Mouse (Mus musculus): ENCODE results near the gene Spsb2.

Gene Spsb2

DNA sequence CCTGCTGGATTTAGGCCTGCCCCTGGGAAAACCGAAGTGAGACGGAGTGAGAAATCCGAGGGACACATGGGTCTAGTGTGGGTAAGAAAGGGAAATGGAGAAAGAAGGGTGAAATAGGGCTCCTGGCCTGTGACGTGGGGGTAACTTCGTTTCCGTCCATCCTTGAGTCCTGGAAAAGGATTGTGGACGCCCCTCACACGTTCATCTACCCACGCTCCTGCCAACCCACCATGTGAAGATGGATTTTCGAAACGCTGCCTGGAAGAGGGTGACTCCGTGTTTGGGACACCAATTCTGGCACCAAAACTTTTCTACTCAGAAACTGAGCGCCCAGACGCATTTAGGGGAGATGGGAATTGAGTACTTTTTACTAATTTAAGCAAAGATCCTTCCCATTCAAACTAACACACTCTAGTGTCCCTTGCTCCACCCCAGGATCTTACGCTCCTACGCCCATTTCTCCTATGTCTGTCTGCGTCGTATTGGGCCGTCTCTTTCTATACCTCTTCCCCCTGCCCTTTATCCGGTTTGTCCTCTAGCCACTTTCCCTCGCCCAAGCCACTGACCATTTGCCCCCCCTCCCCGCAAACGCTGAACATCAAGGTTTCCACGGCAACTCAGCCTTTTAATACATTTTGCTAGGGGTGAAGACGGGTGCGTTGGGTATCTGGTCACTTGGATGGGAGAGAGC, 49.5 kb downstream of the Spsb2 start:
- no peak for DNase-seq (ENCODE audit: low spot score in 2 of 2)

DNA sequence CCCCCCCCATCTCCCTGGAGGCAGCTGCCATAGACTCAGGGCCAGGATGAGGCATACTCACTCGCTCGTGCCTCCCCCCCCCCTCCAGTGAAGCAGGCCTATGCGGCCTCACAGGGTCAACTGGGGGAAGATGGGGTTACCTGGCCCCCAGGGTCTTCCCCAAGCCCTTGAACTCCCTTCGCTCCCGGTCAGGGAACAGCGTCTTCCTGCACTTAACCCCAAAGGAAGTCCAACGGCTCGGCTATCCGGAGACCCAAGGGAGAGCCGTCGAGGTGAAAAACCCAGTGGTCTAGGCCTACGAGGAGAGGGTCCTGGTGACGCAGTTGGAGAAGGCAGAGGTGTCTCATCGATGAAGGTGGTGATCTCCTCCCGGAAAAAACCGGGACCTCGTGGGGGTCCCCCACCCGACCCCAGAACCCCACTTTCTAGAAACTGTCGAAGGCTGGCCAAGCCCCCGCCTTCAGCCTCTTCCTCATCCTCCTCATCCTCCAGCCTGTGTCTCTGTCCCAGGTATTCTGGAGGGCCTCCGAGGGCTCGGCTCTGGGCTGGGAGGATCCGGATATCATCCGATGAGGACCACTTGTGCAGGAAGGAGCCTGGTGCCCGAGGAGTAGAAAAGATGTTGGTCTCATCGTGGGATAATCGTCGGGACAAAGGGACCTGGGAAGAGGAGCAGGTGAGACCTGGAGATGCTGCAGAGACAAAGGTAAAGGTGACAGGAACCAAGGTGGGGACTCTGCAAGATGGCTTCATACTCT, 50.3 kb downstream of the Spsb2 start:
- no peak for DNase-seq (ENCODE audit: low spot score in 2 of 2)

DNA sequence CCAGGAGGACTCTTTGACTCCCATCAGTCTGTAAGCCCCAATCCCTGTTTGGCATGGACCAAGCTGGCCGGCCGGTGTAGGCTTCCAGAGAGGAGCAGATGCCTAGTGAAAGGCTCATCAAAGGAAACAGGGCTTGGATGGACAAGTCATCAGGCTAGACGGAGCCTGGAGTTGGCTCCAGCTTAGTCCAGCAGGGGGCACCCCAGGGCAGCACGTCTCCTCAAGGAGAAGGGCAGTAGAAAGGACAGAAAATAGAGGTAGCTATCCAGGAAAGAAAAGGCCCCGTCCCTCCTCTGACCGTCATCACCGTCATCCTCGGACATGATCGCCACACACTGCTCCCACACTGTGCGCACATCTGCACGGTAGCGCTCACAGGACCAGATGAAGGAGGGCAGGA, 51.3 kb downstream of the Spsb2 start:
- peak in 1 of 2 experiments; percentile 92 for DNase-seq (ENCODE audit: low spot score in 2 of 2)

Data from left cerebral cortex, adult 9 months (tissue).